Mouse (Mus musculus) hindbrain, postnatal 0 days (tissue): ENCODE data around the gene Tspan18. TPM values are rescaled to one million over a fixed set of nuclear protein-coding genes. Genes with fewer than 3 reads are reported as not detected.
A peak's percentile ranks its signal among the peaks of the same experiment; 100 is the strongest.

Experiments
- ATAC-seq: fragments of 200-750 bp; cut with Nextera tagmentation; 2 replicates; pipeline ENCODE4 v1.8.0; 2017; ENCODE audit warnings: mild to moderate bottlenecking, moderate TSS enrichment, moderate library complexity
- DNase-seq: peaks from one replicate; pipeline ENCODE4 v3.0.0-alpha.2; 2015; ENCODE audit warnings: low spot score
- H3K27ac ChIP-seq: fragments of 300-500 bp; sonication (generic); 2 replicates; pipeline ENCODE4 v1.5.1; 2014; ENCODE audit warnings: mild to moderate bottlenecking
- H3K27me3 ChIP-seq: fragments of 300-500 bp; sonication (generic); 2 replicates; pipeline ENCODE4 v1.6.1; 2014; ENCODE audit warnings: low read length, mixed read lengths; ENCODE audit not compliant: insufficient read depth
- H3K36me3 ChIP-seq: fragments of 300-500 bp; sonication (generic); 2 replicates; pipeline ENCODE4 v1.6.1; 2014; ENCODE audit warnings: low read length, mixed read lengths; ENCODE audit not compliant: insufficient read depth
- H3K4me1 ChIP-seq: fragments of 300-500 bp; sonication (generic); 2 replicates; pipeline ENCODE4 v1.6.1; 2014; ENCODE audit warnings: antibody characterized with exemption, low read length, mixed read lengths; ENCODE audit not compliant: insufficient read depth
- H3K4me2 ChIP-seq: fragments of 300-500 bp; sonication (generic); 2 replicates; pipeline ENCODE4 v1.6.1; 2014; ENCODE audit warnings: low read depth, mild to moderate bottlenecking, low read length, moderate library complexity, mixed read lengths
- H3K4me3 ChIP-seq: fragments of 300-500 bp; sonication (generic); 2 replicates; pipeline ENCODE4 v1.5.1; 2014; ENCODE audit warnings: low read length
- H3K9ac ChIP-seq: fragments of 300-500 bp; sonication (generic); replicated peaks from 2 replicates; pipeline ENCODE4 v1.6.1; 2014; ENCODE audit warnings: mild to moderate bottlenecking, low read length, moderate library complexity, mixed read lengths
- H3K9me3 ChIP-seq: fragments of 300-500 bp; sonication (generic); 2 replicates; pipeline ENCODE4 v1.6.1; 2016; ENCODE audit warnings: low read length, mixed read lengths
- CTCF ChIP-seq: IDR thresholded peaks from 2 replicates; pipeline ENCODE4 v1.5.1; 2016; ENCODE audit warnings: antibody characterized with exemption, control low read depth, low read depth
- WGBS: fragments of 180-500 bp; shearing (Covaris S2); extraction: QIAGEN DNeasy Blood & Tissue Kit; methylation state at CpG from one replicate; pipeline ENCODE4 v1.1.7; 2014; 5-methylcytosine and 5-hydroxymethylcytosine counted together
- polyA plus RNA-seq: library from polyadenylated mRNA; unstranded; fragments of >200 nt; fragmentation: Nextera tagmentation; extraction: Ambion mirVana; gene quantifications from 2 replicates; pipeline ENCODE4 v1.2.1, GENCODE M21; 2015
- total RNA-seq: library from RNA; depleted of rRNA; stranded (reverse); fragments of >200 nt; gene quantifications from 2 replicates; pipeline ENCODE4 v1.2.3, GENCODE M21; 2014

Tspan18 gene
- total and polyA plus RNA-seq, 2 experiments from 2014 or later: 12.3 to 23.5 TPM

DNA sequence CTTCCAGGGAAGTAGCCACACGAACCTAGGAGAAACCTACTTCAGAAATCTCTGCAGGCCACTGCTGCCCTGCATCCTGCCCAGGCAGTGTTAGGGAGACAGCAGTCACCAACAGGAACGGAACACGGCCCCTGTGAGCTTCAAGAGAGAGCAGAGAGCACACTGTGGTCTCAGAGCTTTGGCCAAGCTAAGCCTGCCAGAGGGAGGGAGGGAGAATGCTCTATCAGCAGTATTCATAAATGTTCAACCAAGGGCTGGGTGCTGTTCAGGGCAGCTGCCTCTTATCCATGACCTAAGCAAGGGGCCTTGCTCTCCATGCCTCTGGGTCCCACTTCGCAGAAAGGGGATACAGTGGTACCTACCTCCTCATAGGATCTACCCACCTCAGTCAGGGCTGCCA, 51.7 kb downstream of the Tspan18 start:
- Histone ChIP-seq H3K27ac (no peak overlapping the region), H3K4me1 (peaks cover 32% of the 10 kb centered on the region), H3K9ac (no peak overlapping the region), H3K4me2 (no peak overlapping the region), H3K9me3 (no peaks in the 10 kb centered on the region), H3K36me3 (no peaks in the 10 kb centered on the region), H3K27me3 (no peaks in the 10 kb centered on the region; the same call in 1 of the 2 replicates), H3K4me3 (no peak overlapping the region)
- WGBS: 86% methylated on average over 4 of the region's 4 CpGs
- no peak for TF ChIP-seq CTCF
- ATAC-seq: no peak
- DNase-seq: no peak

DNA sequence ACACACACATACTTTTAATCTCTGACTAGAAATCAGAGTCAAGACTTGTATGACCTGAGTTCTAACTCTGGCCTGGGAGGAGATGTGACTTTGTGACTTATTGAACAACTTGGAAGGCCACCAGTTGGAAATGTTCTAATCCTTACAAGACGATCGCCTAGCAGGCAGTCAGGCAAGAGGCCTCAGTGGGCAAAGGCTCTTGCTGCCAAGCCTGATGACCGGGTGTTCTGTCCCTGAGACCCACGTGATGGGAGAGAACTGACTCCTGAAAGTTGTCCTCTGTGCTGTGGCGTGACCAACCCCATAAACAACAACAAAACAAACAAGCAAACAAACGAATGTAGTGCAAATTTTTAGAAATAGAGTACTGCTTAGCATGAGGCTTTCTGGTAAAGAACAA, 52.8 kb downstream of the Tspan18 start:
- H3K27ac ChIP-seq: no peak overlapping the region
- no peak for ATAC-seq

DNA sequence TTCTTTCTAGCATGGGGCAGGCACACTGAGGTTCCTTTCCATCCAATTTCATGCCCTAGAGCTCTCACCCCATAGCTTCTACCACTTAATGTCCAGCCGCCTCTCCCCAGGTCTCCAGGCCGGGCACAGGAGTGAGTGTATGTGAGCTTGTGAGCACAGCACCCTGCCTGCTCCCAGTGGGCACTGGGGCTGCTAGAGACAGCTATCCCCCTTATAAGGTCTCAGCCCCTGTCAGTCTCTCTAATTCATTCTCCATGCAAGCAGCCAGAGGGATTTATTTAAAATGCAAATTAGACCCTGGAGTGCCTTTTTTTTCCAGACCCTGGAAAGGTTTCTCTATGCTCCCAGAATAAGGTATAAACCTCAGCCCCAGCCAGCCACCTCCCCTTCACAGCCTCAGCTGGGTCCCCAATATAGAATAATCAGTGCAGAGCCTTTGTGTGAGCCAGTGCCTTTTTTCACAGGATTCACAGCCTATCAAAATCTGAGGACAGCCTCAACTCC, 54.1 kb downstream of the Tspan18 start:
- H3K9ac ChIP-seq: no peak overlapping the region
- H3K4me1 ChIP-seq: peaks cover 12% of the 10 kb centered on the region; the same call in 1 of the 2 replicates
- DNase-seq: no peak

More for the DNA sequence above, 52.8 kb downstream of the Tspan18 start:
- Histone ChIP-seq H3K4me2 (no peak overlapping the region), H3K9ac (no peak overlapping the region), H3K36me3 (no peaks in the 10 kb centered on the region), H3K9me3 (no peaks in the 10 kb centered on the region), H3K4me1 (peaks cover 24% of the 10 kb centered on the region), H3K4me3 (no peak overlapping the region), H3K27me3 (no peaks in the 10 kb centered on the region; the same call in 1 of the 2 replicates)
- no peak for TF ChIP-seq CTCF
- WGBS: 58% methylated on average over 6 of the region's 6 CpGs
- no peak for DNase-seq

DNA sequence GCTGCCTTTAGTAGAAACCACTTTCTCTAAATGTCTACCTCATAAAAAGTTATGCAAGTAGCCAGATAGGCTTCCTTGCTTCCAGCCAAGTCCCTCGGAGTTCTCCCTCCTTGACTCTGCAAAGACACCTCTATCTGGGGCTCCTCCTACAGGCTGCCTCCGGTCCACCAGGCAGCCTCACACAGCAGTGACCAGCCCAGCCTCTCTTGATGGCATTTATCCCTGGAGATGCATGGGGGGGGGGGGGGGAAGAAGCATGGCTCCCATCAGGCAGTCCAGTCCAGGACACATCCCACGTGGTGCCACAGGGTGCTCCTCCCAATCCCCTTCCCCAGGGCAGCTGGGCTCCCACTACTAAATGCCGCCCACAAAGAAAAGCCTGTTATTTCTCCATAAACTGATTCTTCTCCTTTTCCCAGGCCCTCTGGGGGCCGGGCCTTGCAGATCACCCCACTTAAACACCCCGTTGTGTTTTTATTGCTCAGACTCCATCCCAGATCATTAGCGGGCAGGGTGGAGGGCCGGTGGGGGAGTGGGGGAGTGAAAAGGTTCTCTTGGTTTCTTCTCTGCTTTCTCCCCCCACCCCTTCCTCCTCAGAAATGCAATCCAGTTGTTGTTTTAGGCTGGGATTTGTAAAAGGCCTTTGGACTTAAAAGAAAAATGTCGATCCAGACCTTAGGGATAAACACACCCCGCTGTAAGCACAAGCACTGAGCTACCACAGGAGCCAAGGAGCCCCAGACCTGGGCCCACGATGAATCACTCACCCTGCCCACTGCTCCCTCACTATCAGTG, 55.9 kb downstream of the Tspan18 start:
- peak; percentile 54 for TF ChIP-seq CTCF
- DNase-seq: peak; percentile 48
- ATAC-seq: peak; percentile 71
- H3K4me1 ChIP-seq: peaks cover 6% of the 10 kb centered on the region; the same call in 1 of the 2 replicates
- H3K4me2 ChIP-seq: no peak overlapping the region
- no peaks in the 10 kb centered on the region for H3K36me3 ChIP-seq
- H3K27ac ChIP-seq: no peak overlapping the region; the same call in 1 of the 2 replicates
- no peaks in the 10 kb centered on the region for H3K9me3 ChIP-seq
- H3K27me3 ChIP-seq: no peaks in the 10 kb centered on the region; the same call in 1 of the 2 replicates
- no peak overlapping the region for H3K4me3 ChIP-seq
- WGBS: 14% methylated on average over 11 of the region's 11 CpGs
- H3K9ac ChIP-seq: no peak overlapping the region

More for the DNA sequence above, 54.1 kb downstream of the Tspan18 start:
- Histone ChIP-seq H3K9me3 (no peaks in the 10 kb centered on the region), H3K4me3 (no peak overlapping the region), H3K4me2 (no peak overlapping the region), H3K27me3 (no peaks in the 10 kb centered on the region; the same call in 1 of the 2 replicates), H3K27ac (no peak overlapping the region), H3K36me3 (no peaks in the 10 kb centered on the region)
- no peak for ATAC-seq
- TF ChIP-seq CTCF: no peak
- 43% methylated on average over 2 of the region's 2 CpGs for WGBS

DNA sequence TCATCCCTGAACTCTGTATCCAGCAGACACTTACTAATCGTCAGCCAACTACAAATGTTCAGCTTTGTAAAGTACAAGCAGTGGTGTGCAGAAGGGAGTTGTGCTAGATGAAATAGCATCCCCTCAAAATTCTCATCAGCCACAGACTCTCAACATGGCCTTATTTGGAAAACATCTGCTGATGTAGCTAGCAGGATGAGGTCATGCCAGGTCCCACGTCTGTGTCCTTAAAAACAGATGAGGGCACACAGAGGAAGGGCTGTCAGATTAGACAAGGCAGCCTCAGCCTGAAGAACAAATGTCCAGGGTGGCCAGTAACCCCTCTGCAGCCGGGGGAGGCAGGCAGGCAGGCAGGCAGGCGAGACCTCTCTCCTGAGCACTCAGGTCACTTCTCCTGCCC, 56.8 kb downstream of the Tspan18 start:
- ATAC-seq (no peak), DNase-seq (no peak)
- Histone ChIP-seq H3K36me3 (no peaks in the 10 kb centered on the region), H3K4me3 (no peak overlapping the region), H3K27ac (peak overlapping the region; percentile 37; the same call in 1 of the 2 replicates), H3K9me3 (no peaks in the 10 kb centered on the region), H3K4me1 (peaks cover 6% of the 10 kb centered on the region; the same call in 1 of the 2 replicates), H3K9ac (no peak overlapping the region), H3K4me2 (no peak overlapping the region), H3K27me3 (no peaks in the 10 kb centered on the region)
- 35% methylated on average over 4 of the region's 4 CpGs for WGBS
- TF ChIP-seq CTCF: no peak

DNA sequence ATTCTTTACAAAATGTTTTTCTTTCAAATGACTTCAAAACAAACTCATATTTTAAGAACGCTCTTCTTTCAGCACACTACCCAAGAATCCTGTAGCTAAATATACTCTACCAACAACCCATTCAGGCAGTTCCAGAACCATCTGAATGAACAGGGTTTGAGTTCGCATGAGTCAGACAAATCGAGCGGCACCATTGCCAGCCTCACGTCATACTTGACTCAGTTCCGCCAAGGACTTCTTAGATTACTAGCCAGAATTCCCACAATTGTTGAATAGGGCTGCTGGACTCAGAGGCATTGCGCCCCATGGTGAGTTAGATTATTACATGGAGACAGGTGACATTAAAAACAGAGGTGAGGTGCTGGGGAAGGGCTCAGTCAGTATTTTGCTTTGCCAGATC, 58.3 kb downstream of the Tspan18 start:
- Histone ChIP-seq H3K9ac (no peak overlapping the region), H3K4me1 (peaks cover 6% of the 10 kb centered on the region; the same call in 1 of the 2 replicates), H3K27me3 (no peaks in the 10 kb centered on the region), H3K9me3 (no peaks in the 10 kb centered on the region), H3K36me3 (no peaks in the 10 kb centered on the region), H3K27ac (no peak overlapping the region), H3K4me2 (no peak overlapping the region), H3K4me3 (no peak overlapping the region)
- no peak for ATAC-seq
- no peak for TF ChIP-seq CTCF
- WGBS: 81% methylated on average over 7 of the region's 7 CpGs
- DNase-seq: no peak

- H3K9ac ChIP-seq: no peak overlapping the region
- 22% methylated on average over 1 of the region's 1 CpGs for WGBS
- H3K36me3 ChIP-seq: no peaks in the 10 kb centered on the region
- no peak for ATAC-seq
- no peaks in the 10 kb centered on the region for H3K9me3 ChIP-seq
- H3K27ac ChIP-seq: no peak overlapping the region
- no peak overlapping the region for H3K4me2 ChIP-seq
- no peaks in the 10 kb centered on the region for H3K4me1 ChIP-seq
- no peaks in the 10 kb centered on the region for H3K27me3 ChIP-seq
- no peak for DNase-seq
- no peak for TF ChIP-seq CTCF
- H3K4me3 ChIP-seq: no peak overlapping the region
Observed at GRCm38 (mm10) chr2:93273916-93274315, 60.4 kb downstream of the Tspan18 start.
